Mouse (Mus musculus) layer of hippocampus, adult 6 months (tissue): ENCODE measurements around the gene Acnat2. TPM values are rescaled to one million over a fixed set of nuclear protein-coding genes. Genes with fewer than 3 reads are reported as not detected.

Source experiments
- long read RNA-seq, 2 experiments: library from polyadenylated mRNA; unstranded; transcript quantifications; one replicate each; pipeline ENCODE4 v2.0.0; 2019 to 2020
- polyA plus RNA-seq: library from polyadenylated mRNA; unstranded; fragments of <200 nt; fragmentation: Nextera tagmentation; gene quantifications from 2 replicates; pipeline ENCODE4 v1.2.3, GENCODE M21; 2021

The Acnat2 gene
- polyA plus RNA-seq = not detected in 2 replicates
- long read RNA-seq, experiment 1 = 0 reads
- long read RNA-seq, experiment 2 = 0 reads

DNA sequence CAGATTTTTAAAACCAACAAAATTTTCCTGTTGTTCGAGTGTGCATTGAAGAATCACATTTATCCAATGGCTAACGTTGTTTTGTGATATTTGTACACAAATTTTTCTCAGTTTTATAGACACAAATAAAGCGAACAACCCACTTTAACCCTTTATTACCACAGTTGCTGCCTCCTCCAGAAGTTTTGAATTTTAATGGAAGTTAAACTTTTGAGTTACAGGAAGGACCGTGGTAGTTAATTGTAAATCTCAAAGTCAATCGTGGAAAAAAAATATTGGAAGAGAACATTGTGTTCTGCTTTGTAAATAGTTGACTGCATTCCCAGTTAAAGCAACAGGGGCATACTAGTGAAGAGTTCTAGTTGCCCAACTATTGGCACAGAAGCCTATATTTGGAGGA lies at the start of gene Acnat2:
TSS of gene Acnat2 (minus strand) at position 195 of the 400 bp plus-strand sequence.

Other genes with a start within 250 kb of the Acnat2 start
- gene Acnat1, start 65.8 kb upstream of the Acnat2 start, polyA plus RNA-seq = 0.77 TPM in 1 of 2 replicates, not detected in the other
- gene Baat, start 98.4 kb upstream of the Acnat2 start, polyA plus RNA-seq = 0.06 TPM in 1 of 2 replicates, not detected in the other
- gene Mrpl50, start 112.9 kb upstream of the Acnat2 start, polyA plus RNA-seq = 67.2 and 74.9 TPM in 2 replicates
- gene Zfp189, start 113.0 kb upstream of the Acnat2 start, polyA plus RNA-seq = 7.9 and 10.9 TPM in 2 replicates
- 0.14 and 0.15 TPM in 2 replicates for gene Aldob, start 141.4 kb upstream of the Acnat2 start, polyA plus RNA-seq
- gene Tmem246, start 189.7 kb upstream of the Acnat2 start, polyA plus RNA-seq = 92.5 and 103 TPM in 2 replicates
- 26.6 and 27.7 TPM in 2 replicates for gene Rnf20, start 223.9 kb upstream of the Acnat2 start, polyA plus RNA-seq